Mouse (Mus musculus) MEL (cell line): ENCODE data around the gene Shank3.

Experiments
- CHD2 ChIP-seq: IDR thresholded peaks from 2 replicates; pipeline ENCODE4 v1.6.1; 2011; ENCODE audit warnings: low read length, improper control_type of control experiment
- HCFC1 ChIP-seq: IDR thresholded peaks from 2 replicates; pipeline ENCODE4 v1.6.1; 2012; ENCODE audit warnings: low read depth, mild to moderate bottlenecking, inconsistent platforms, low read length, improper control_type of control experiment, moderate library complexity
- POLR2A ChIP-seq, 2 experiments: IDR thresholded peaks; 2 replicates each; pipeline ENCODE4 v1.6.1; 2011 to 2012; ENCODE audit warnings: low read length in 2 of 2, mild to moderate bottlenecking in 2 of 2, control low read depth in 1 of 2, improper control_type of control experiment in 1 of 2, low read depth in 1 of 2, moderate library complexity in 1 of 2; ENCODE audit not compliant: control insufficient read depth in 1 of 2, insufficient read depth in 1 of 2, poor library complexity in 1 of 2
- RAD21 ChIP-seq: IDR thresholded peaks from 2 replicates; pipeline ENCODE4 v1.6.1; 2011; ENCODE audit warnings: mild to moderate bottlenecking, low read depth, low read length, improper control_type of control experiment
- SIN3A ChIP-seq: IDR thresholded peaks from 2 replicates; pipeline ENCODE4 v1.6.1; 2012; ENCODE audit warnings: low read length, improper control_type of control experiment, inconsistent platforms
- ZKSCAN1 ChIP-seq: IDR thresholded peaks from 2 replicates; pipeline ENCODE4 v1.6.1; 2012; ENCODE audit warnings: low read depth, mild to moderate bottlenecking, inconsistent platforms, low read length, improper control_type of control experiment, moderate library complexity

GRCm38 (mm10) chr15:89471476-89471875, 27.9 kb upstream of the Shank3 start:
- TF ChIP-seq HCFC1 = no peak
- TF ChIP-seq ZKSCAN1 = no peak
- no peak for TF ChIP-seq POLR2A (IDR thresholded peaks at IDR 0.05; ENCODE audit: control insufficient read depth in 1 of 2, insufficient read depth in 1 of 2, low read depth in 1 of 2, low read length in 2 of 2, poor library complexity in 1 of 2)
- TF ChIP-seq CHD2 = no peak
- no peak for TF ChIP-seq SIN3A
- no peak for TF ChIP-seq RAD21
